Mouse (Mus musculus): ENCODE measurements around the gene Btbd35f29.
"Not testable (repeated sequence)": the region's sequence is repeated elsewhere in the genome, so short reads cannot be mapped to it uniquely, and the experiment has no call there.

Btbd35f29 gene

GRCm38 (mm10) chrX:31117374-31117773 is at the start of gene Btbd35f29:
Gene Btbd35f29, plus strand, starts transcription at chrX:31117674.
- not testable (repeated sequence) for DNase-seq

GRCm38 (mm10) chrX:31141416-31141815 is 23.9 kb downstream of the Btbd35f29 start:
- DNase-seq, result not testable (repeated sequence)

- DNase-seq, result not testable (repeated sequence)
Observed at GRCm38 (mm10) chrX:31145144-31145543, 27.7 kb downstream of the Btbd35f29 start.

GRCm38 (mm10) chrX:31145835-31146234 is 28.4 kb downstream of the Btbd35f29 start:
- not testable (repeated sequence) for DNase-seq

- DNase-seq, result not testable (repeated sequence)
Observed at GRCm38 (mm10) chrX:31158534-31159085, 41.1 kb downstream of the Btbd35f29 start.

DNA sequence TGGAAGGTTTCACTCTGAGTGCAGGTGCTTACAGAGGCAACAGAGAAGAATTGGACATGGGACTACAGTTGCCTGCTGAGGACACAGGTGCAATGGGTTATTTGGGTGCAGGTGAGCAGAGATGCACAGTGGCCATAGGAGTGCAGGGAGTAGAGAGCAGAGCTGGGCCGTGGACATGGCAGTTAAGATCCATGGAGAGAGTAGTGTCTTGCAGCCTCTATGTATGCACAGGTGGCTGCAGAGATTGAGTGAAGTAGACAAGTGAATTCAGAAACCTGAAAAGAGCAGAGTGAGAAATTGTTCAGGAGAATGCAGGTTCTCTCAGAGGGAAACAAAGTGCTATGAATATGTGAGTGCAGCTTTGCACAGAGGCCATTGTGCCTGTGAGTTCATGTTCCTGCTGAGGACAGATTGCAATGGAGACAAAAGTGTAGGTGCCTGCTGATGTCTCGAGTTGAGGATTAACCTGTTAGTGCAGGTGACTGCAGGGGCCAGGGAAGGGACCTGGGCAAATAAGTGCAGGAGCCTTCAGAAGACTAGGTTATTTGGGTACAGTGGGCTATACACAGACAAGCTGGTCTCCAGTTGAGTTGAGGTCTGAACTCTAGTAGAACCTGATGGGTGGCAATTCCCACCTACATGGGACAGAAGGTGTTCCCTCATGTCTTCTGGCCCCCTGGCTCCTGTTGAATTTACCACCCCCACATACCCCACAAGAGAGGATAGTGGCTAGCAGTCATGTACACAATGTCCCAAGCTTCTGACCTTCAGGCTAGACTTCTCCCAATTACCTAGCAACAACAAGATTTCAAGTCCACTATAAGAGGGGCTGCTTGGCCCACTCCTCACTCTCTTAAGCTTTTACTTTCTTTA is 42.2 kb downstream of the Btbd35f29 start:
- DNase-seq, result not testable (repeated sequence)

DNA sequence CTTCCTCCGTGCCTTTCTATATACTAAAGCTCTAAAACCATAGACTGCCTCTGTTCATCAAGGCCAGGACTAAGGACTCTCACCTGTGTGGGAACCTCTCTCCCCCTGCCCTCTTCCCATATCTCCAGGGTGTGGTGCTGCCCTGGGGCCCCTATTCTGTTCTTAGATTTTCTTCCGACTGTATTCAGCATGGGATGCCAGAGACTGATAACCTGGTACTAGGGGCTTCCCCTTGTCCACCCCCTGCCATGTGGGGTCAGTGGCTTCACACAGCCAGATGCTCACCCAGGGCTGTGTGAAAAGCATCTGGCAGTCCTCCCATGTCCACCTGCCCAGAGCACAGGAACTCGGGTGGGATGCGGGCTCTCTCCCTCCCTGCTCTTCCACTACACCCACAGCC is 43.1 kb downstream of the Btbd35f29 start:
- not testable (repeated sequence) for DNase-seq

DNA sequence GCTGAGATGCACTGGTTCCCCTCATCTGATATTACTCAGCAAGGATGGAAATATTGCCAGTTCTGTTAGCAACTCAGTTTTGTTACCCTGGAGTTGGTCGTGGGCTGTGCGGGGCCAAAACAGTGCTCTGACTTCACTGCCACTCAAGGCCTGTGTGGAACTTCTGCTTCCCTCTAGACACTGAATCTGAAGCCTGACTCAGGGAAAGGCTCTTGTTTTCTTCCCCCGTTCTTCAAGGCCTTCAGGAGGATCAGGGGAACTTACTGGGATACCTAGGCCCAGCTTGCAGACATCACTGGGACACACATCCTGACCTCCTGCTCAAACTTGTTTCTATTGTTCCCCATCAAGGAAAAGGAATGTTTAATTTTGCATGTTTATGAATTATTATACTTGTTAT is 45.2 kb downstream of the Btbd35f29 start:
- DNase-seq, result not testable (repeated sequence)

DNA sequence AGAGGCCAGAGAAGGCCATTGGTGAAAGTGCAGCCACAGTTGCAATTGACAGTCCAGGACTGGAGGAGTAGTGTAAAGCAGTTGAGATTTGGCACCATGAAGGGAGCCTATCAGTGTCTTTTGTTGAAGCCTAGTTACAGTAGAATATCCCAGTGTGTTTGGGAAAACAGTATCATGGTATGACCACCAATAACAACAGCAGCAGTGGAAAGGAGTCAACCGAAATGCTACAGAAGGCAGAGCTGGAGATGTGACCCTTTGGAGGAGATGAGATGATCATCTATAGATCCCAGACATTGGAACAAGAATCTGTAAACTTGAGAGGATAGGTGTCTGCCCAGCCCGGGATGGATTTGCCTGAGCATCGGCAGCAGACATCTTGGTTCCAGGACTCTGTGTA is 47.7 kb downstream of the Btbd35f29 start:
- not testable (repeated sequence) for DNase-seq

Measured in kidney, adult 9 months (tissue).